Mouse (Mus musculus): ENCODE measurements at regions not wholly inside any gene's neighbourhood (a gene's known extent, or its start where the extent isn't known, plus 50 kb on each side); places are given as distances from the start of the nearest gene placed in this dataset.

DNA sequence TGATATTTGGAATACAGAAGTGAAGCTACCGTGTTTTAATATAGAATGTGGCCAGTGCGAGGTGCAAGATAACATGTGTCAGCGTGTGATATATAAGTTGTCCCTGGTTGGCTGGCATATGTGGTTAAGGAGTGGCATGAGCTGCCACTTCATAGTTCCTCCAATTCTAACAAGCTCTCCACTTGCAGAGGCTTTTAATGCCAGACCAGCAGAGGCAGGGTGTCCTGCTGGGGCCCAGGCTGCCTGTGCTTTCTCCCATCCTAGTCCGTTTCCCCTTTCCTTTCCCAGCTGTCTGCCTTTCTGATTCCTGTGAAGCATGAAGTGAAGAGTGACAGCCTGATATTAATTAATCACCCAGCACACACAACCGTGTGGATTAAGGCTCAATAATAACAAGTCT, 73.7 kb upstream of the Bcl6 start:
- TF ChIP-seq POLR2A (IDR thresholded peaks at IDR 0.05; ENCODE audit: insufficient read depth, low read length) (no peak), CTCF (IDR thresholded peaks at IDR 0.05; ENCODE audit: low read depth, low read length) (no peak), EP300 (IDR thresholded peaks at IDR 0.05; ENCODE audit: insufficient read depth, low read depth, low read length) (no peak)

Data from ES-Bruce4 (cell line).